Mouse (Mus musculus) CH12.LX (cell line): ENCODE measurements around the gene Lrrn2. TPM values are rescaled to one million over a fixed set of nuclear protein-coding genes. Genes with fewer than 3 reads are reported as not detected.

Experiments used
- DNase-seq: peaks from one replicate; pipeline ENCODE4 v3.0.0-alpha.2; 2013; ENCODE audit errors: extremely low read depth
- H3K27ac ChIP-seq: 2 replicates; pipeline ENCODE4 v1.5.1; 2012; ENCODE audit warnings: low read depth, mild to moderate bottlenecking, control low read depth, moderate library complexity; ENCODE audit not compliant: insufficient read depth
- H3K27me3 ChIP-seq: replicated peaks from 2 replicates; pipeline ENCODE3; 2012; ENCODE audit warnings: inconsistent platforms
- H3K36me3 ChIP-seq, 2 experiments: replicated peaks in 1 of 2; 2 replicates each; pipeline versions ENCODE3 to v1.6.1; 2012; ENCODE audit warnings: inconsistent platforms in 1 of 2, low read length in 1 of 2, mild to moderate bottlenecking in 1 of 2, mixed read lengths in 1 of 2, moderate library complexity in 1 of 2; ENCODE audit not compliant: control insufficient read depth in 1 of 2, insufficient read depth in 1 of 2
- H3K4me1 ChIP-seq, 2 experiments: 2 replicates each; pipeline ENCODE4 v1.6.1; 2012; ENCODE audit warnings: inconsistent platforms in 1 of 2, moderate library complexity in 1 of 2; ENCODE audit not compliant: insufficient read depth in 2 of 2, control insufficient read depth in 1 of 2
- H3K4me2 ChIP-seq: 2 replicates; pipeline ENCODE4 v1.6.1; 2012; ENCODE audit warnings: low read depth, mild to moderate bottlenecking, control low read depth; ENCODE audit not compliant: poor library complexity, insufficient read depth, severe bottlenecking
- H3K4me3 ChIP-seq, 3 experiments: fragments of 150-350 bp in 1 of 3; sonication (generic) in 1 of 3; replicated peaks in 1 of 3; 2 replicates each; pipeline versions ENCODE3 to v1.5.1; 2011 to 2012; ENCODE audit warnings: low read depth in 2 of 3, low read length in 2 of 3, mild to moderate bottlenecking in 2 of 3, moderate library complexity in 2 of 3, control low read depth in 1 of 3, improper control_type of control experiment in 1 of 3, inconsistent platforms in 1 of 3, mixed read lengths in 1 of 3; ENCODE audit not compliant: poor library complexity in 1 of 3
- H3K79me2 ChIP-seq: replicated peaks from 2 replicates; pipeline ENCODE4 v1.6.1; 2012; ENCODE audit warnings: mild to moderate bottlenecking, moderate library complexity; ENCODE audit not compliant: control insufficient read depth, poor library complexity, insufficient read depth, severe bottlenecking; ENCODE audit errors: extremely low read depth
- H3K9ac ChIP-seq: 2 replicates; pipeline ENCODE4 v1.6.1; 2012; ENCODE audit warnings: low read depth, mild to moderate bottlenecking, control low read depth, moderate library complexity; ENCODE audit not compliant: insufficient read depth
- H3K9me3 ChIP-seq: replicated peaks from 2 replicates; pipeline ENCODE3; 2012; ENCODE audit warnings: low read length, inconsistent platforms, mixed read lengths
- CHD1 ChIP-seq: IDR thresholded peaks from 2 replicates; pipeline ENCODE4 v1.6.1; 2012; ENCODE audit warnings: low read depth, low read length, improper control_type of control experiment, inconsistent platforms
- CHD2 ChIP-seq: IDR thresholded peaks from 2 replicates; pipeline ENCODE4 v1.6.1; 2011; ENCODE audit warnings: low read length, improper control_type of control experiment
- CTCF ChIP-seq, 2 experiments: IDR thresholded peaks in 1 of 2; conservative IDR thresholded peaks in 1 of 2; 2 replicates each; pipeline ENCODE4 v1.5.1; 2011 to 2012; ENCODE audit warnings: low read depth in 2 of 2, low read length in 2 of 2, improper control_type of control experiment in 1 of 2, inconsistent platforms in 1 of 2, mild to moderate bottlenecking in 1 of 2, moderate library complexity in 1 of 2
- E2F4 ChIP-seq: IDR thresholded peaks from 2 replicates; pipeline ENCODE4 v1.6.1; 2011; ENCODE audit warnings: low read depth, low read length, improper control_type of control experiment; ENCODE audit not compliant: insufficient replicate concordance
- ELF1 ChIP-seq: IDR thresholded peaks from 2 replicates; pipeline ENCODE4 v1.6.1; 2014; ENCODE audit warnings: low read depth, mild to moderate bottlenecking, inconsistent platforms, low read length, improper control_type of control experiment
- EP300 ChIP-seq: IDR thresholded peaks from 2 replicates; pipeline ENCODE4 v1.6.1; 2011; ENCODE audit warnings: low read length, improper control_type of control experiment
- ETS1 ChIP-seq: conservative IDR thresholded peaks from 2 replicates; pipeline ENCODE4 v1.6.1; 2012; ENCODE audit warnings: low read depth, mild to moderate bottlenecking, inconsistent platforms, low read length, improper control_type of control experiment, moderate library complexity
- GABPA ChIP-seq: IDR thresholded peaks from 2 replicates; pipeline ENCODE4 v1.6.1; 2012; ENCODE audit warnings: low read depth, low read length, improper control_type of control experiment, inconsistent platforms; ENCODE audit not compliant: insufficient replicate concordance
- HCFC1 ChIP-seq: IDR thresholded peaks from 2 replicates; pipeline ENCODE4 v1.6.1; 2012; ENCODE audit warnings: low read depth, mild to moderate bottlenecking, inconsistent platforms, low read length, improper control_type of control experiment
- JUN ChIP-seq: IDR thresholded peaks from 2 replicates; pipeline ENCODE4 v1.6.1; 2011; ENCODE audit warnings: low read depth, mild to moderate bottlenecking, low read length, improper control_type of control experiment, moderate library complexity; ENCODE audit not compliant: insufficient read depth
- JUND ChIP-seq: conservative IDR thresholded peaks from 2 replicates; pipeline ENCODE4 v1.6.1; 2011; ENCODE audit warnings: low read depth, low read length, improper control_type of control experiment
- KAT2A ChIP-seq: IDR thresholded peaks from 2 replicates; pipeline ENCODE4 v1.6.1; 2012; ENCODE audit warnings: low read length, improper control_type of control experiment, inconsistent platforms; ENCODE audit not compliant: insufficient replicate concordance
- MAZ ChIP-seq: IDR thresholded peaks from 2 replicates; pipeline ENCODE4 v1.6.1; 2012; ENCODE audit warnings: low read depth, mild to moderate bottlenecking, inconsistent platforms, low read length, improper control_type of control experiment, moderate library complexity
- MEF2A ChIP-seq: IDR thresholded peaks from 2 replicates; pipeline ENCODE4 v1.6.1; 2014; ENCODE audit warnings: low read depth, mild to moderate bottlenecking, inconsistent platforms, low read length, improper control_type of control experiment, borderline replicate concordance
- MXI1 ChIP-seq: IDR thresholded peaks from 2 replicates; pipeline ENCODE4 v1.6.1; 2011; ENCODE audit warnings: mild to moderate bottlenecking, low read depth, low read length, improper control_type of control experiment
- MYC ChIP-seq: IDR thresholded peaks from 2 replicates; pipeline ENCODE4 v1.6.1; 2011; ENCODE audit warnings: low read depth, mild to moderate bottlenecking, improper control_type of control experiment, low read length
- POLR2A ChIP-seq: IDR thresholded peaks from 2 replicates; pipeline ENCODE4 v1.6.1; 2011; ENCODE audit warnings: low read depth, mild to moderate bottlenecking, improper control_type of control experiment, low read length
- RAD21 ChIP-seq: IDR thresholded peaks from 2 replicates; pipeline ENCODE4 v1.6.1; 2011; ENCODE audit warnings: low read depth, mild to moderate bottlenecking, low read length, improper control_type of control experiment, moderate library complexity
- SIN3A ChIP-seq: IDR thresholded peaks from 2 replicates; pipeline ENCODE4 v1.6.1; 2012; ENCODE audit warnings: low read length, improper control_type of control experiment, inconsistent platforms
- SMC3 ChIP-seq: IDR thresholded peaks from 2 replicates; pipeline ENCODE4 v1.6.1; 2011; ENCODE audit warnings: low read depth, low read length, improper control_type of control experiment
- TBP ChIP-seq: conservative IDR thresholded peaks from 2 replicates; pipeline ENCODE4 v1.6.1; 2011; ENCODE audit warnings: low read depth, low read length, improper control_type of control experiment
- TCF12 ChIP-seq: IDR thresholded peaks from 2 replicates; pipeline ENCODE4 v1.6.1; 2014; ENCODE audit warnings: low read depth, mild to moderate bottlenecking, inconsistent platforms, low read length, improper control_type of control experiment
- USF1 ChIP-seq: IDR thresholded peaks from 2 replicates; pipeline ENCODE4 v1.6.1; 2014; ENCODE audit warnings: low read depth, mild to moderate bottlenecking, inconsistent platforms, low read length, improper control_type of control experiment
- USF2 ChIP-seq: conservative IDR thresholded peaks from 2 replicates; pipeline ENCODE4 v1.6.1; 2011; ENCODE audit warnings: low read depth, low read length, improper control_type of control experiment
- ZC3H11A ChIP-seq: IDR thresholded peaks from 2 replicates; pipeline ENCODE4 v1.6.1; 2012; ENCODE audit warnings: low read depth, mild to moderate bottlenecking, inconsistent platforms, low read length, improper control_type of control experiment
- ZKSCAN1 ChIP-seq: IDR thresholded peaks from 2 replicates; pipeline ENCODE4 v1.6.1; 2012; ENCODE audit warnings: low read depth, inconsistent platforms, low read length, improper control_type of control experiment, borderline replicate concordance
- dilution Hi-C: fragments of 300-500 bp; cut with MboI; formaldehyde crosslinking; loops from 2 replicates; pipeline ENCODE4 v1.14.3; 2020; ENCODE audit warnings: low sequenced_read_pairs; ENCODE audit not compliant: extremely low pct_unique_long_range_greater_than_20kb, extremely low pct_ligation_motif_present
- in situ Hi-C: fragments of 300-500 bp; cut with MboI; formaldehyde crosslinking; loops from 3 replicates; pipeline ENCODE4 v1.14.3; 2019; ENCODE audit warnings: low sequenced_read_pairs, low pct_ligation_motif_present, low pct_unique_long_range_greater_than_20kb, mixed read lengths
- polyA plus RNA-seq: library from polyadenylated mRNA; unstranded; fragments of >175 nt; gene quantifications from 2 replicates; pipeline ENCODE4 v1.2.1, GENCODE M21; 2012; ENCODE audit warnings: low read depth; ENCODE audit not compliant: insufficient read length
- total RNA-seq, 2 experiments: library from RNA; depleted of rRNA; stranded (reverse); fragments of 300-350 nt in 1 of 2; fragments of >200 nt in 1 of 2; gene quantifications; 2 replicates each; pipeline ENCODE4 v1.2.3; 2012 to 2014

Gene Lrrn2
- total and polyA plus RNA-seq, 3 experiments: not detected

DNA sequence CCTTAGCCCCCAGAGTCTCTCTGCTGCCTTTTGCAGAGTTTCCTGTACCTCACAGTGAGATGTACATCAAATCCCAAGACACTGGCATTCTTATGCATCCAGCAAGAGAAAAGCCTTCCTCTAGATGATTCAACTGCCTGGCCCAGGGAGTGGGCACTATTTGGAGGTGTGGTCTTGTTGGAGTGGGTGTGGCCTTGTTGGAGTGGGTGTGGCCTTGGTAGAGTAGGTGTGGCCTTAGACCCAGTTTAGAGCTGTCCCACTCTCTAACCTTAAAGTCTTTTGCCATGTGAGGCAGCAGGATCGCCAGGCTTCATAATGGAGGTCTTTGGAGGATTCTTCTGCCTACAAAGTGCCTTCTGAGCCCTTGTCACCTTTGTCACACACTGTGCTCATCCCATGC is 29.9 kb downstream of the Lrrn2 start:
- in situ Hi-C loops (no loop called here), dilution Hi-C loops (no loop called here)
- TF ChIP-seq TCF12: no peak
- TF ChIP-seq MXI1: no peak
- TF ChIP-seq JUND: no peak
- TF ChIP-seq EP300: no peak
- no peak for TF ChIP-seq GABPA
- no peak for TF ChIP-seq ETS1
- TF ChIP-seq MAZ: no peak
- TF ChIP-seq CHD1: no peak
- no peak for TF ChIP-seq TBP
- no peak for TF ChIP-seq E2F4
- TF ChIP-seq RAD21: no peak
- no peak for TF ChIP-seq CTCF (conservative IDR thresholded peaks at IDR 0.05 in 1 of 2, IDR thresholded peaks at IDR 0.05 in 1 of 2; ENCODE audit: low read depth in 2 of 2, low read length in 2 of 2)
- TF ChIP-seq MYC: no peak
- TF ChIP-seq CHD2: no peak
- no peak for TF ChIP-seq POLR2A
- DNase-seq: no peak
- Histone ChIP-seq H3K9ac (no peak overlapping the region), H3K36me3 (no peaks in the 10 kb centered on the region), H3K9me3 (no peaks in the 10 kb centered on the region), H3K4me3 (no peak overlapping the region), H3K27ac (no peak overlapping the region), H3K4me2 (no peak overlapping the region), H3K79me2 (no peaks in the 10 kb centered on the region), H3K27me3 (peaks cover 90% of the 10 kb centered on the region), H3K4me1 (no peaks in the 10 kb centered on the region)

DNA sequence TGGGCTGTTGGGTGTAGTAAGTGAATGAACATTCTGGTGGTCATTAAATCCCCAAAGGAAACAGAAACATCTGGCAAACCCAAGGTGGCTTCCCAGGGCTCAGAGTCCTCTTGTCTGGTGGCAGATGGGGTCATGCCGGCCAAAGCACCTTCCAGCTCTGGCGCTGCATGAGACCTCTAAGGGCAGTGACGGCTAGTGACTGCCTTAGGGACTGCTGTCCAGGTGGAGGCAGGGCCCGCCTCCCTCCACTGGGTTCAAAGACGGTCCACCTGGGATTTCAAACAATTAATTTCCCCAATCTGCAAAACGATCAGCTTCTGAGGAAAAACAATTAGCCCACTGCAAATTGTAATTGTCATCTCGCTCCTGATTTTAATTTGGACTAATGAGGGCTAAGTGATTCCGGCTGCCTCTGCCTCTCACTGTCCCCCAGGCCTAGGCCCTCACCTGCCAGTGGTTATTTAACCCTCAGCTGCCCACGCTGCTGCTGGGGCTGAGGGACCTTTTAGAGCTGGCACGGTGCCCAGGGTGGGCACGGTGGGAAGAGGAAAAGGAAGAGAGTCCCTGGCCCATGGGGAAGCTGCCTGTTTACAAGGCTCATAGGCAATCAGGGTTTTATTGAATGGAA is 30.5 kb downstream of the Lrrn2 start:
- no peak for TF ChIP-seq ELF1
- TF ChIP-seq ZC3H11A: no peak
- TF ChIP-seq TBP: no peak
- TF ChIP-seq SMC3: no peak
- no peak for TF ChIP-seq EP300
- no peak for TF ChIP-seq USF2
- no peak for TF ChIP-seq ETS1
- TF ChIP-seq USF1: no peak
- no peak for TF ChIP-seq MEF2A
- no peak for TF ChIP-seq KAT2A
- TF ChIP-seq HCFC1: no peak
- no peak for TF ChIP-seq ZKSCAN1
- no peak for TF ChIP-seq SIN3A
- no peak for TF ChIP-seq JUN
- TF ChIP-seq, all 38 proteins: peak for 0
- Histone ChIP-seq H3K27me3 (peaks cover 91% of the 10 kb centered on the region), H3K36me3 (no peaks in the 10 kb centered on the region), H3K9ac (no peak overlapping the region), H3K79me2 (no peaks in the 10 kb centered on the region), H3K27ac (no peak overlapping the region), H3K4me2 (no peak overlapping the region), H3K4me1 (no peaks in the 10 kb centered on the region), H3K9me3 (no peaks in the 10 kb centered on the region), H3K4me3 (no peak overlapping the region)
- in situ Hi-C loops: no loop called here
- no peak for DNase-seq
- dilution Hi-C loops: no loop called here
